Mouse (Mus musculus) activated CD4-positive, CD25-positive, alpha-beta regulatory T cell, adult 4 months (primary cell): ENCODE results near the gene Sytl3. TPM values are rescaled to one million over a fixed set of nuclear protein-coding genes. Genes with fewer than 3 reads are reported as not detected.
"Not testable (repeated sequence)": the region's sequence is repeated elsewhere in the genome, so short reads cannot be mapped to it uniquely, and the experiment has no call there.

ENCODE experiments used
- ATAC-seq: one replicate; pipeline ENCODE4 v1.8.0; 2017
- polyA plus RNA-seq, 2 experiments: library from polyadenylated mRNA; unstranded; fragments of 100-300 nt; shearing (Covaris generic); gene quantifications; one replicate each; pipeline ENCODE4 v1.2.1; 2017

Gene Sytl3
- polyA plus RNA-seq, 2 experiments from 2014 or later, result 2.9 to 6.2 TPM

- ATAC-seq, result not testable (repeated sequence)
Measured at GRCm38 (mm10) chr17:6695712-6696111, 36.8 kb downstream of the Sytl3 start.

GRCm38 (mm10) chr17:6696521-6696920 is 37.6 kb downstream of the Sytl3 start:
- not testable (repeated sequence) for ATAC-seq

- ATAC-seq, result peak; percentile 70
Measured at GRCm38 (mm10) chr17:6697224-6697775, 38.4 kb downstream of the Sytl3 start.

- ATAC-seq, result not testable (repeated sequence)
Measured at GRCm38 (mm10) chr17:6699502-6699901, 40.6 kb downstream of the Sytl3 start.

GRCm38 (mm10) chr17:6700077-6700476 is 41.2 kb downstream of the Sytl3 start:
- not testable (repeated sequence) for ATAC-seq

GRCm38 (mm10) chr17:6702625-6703221 is 43.8 kb downstream of the Sytl3 start:
- ATAC-seq, result not testable (repeated sequence)

- ATAC-seq, result not testable (repeated sequence)
Measured at GRCm38 (mm10) chr17:6703381-6704270, 44.7 kb downstream of the Sytl3 start.

- not testable (repeated sequence) for ATAC-seq
Measured at GRCm38 (mm10) chr17:6706448-6706847, 47.6 kb downstream of the Sytl3 start.

- ATAC-seq, result not testable (repeated sequence)
Measured at GRCm38 (mm10) chr17:6707422-6707821, 48.5 kb downstream of the Sytl3 start.

GRCm38 (mm10) chr17:6708194-6708593 is 49.3 kb downstream of the Sytl3 start:
- not testable (repeated sequence) for ATAC-seq

GRCm38 (mm10) chr17:6713483-6713882 is 54.6 kb downstream of the Sytl3 start:
- ATAC-seq, result not testable (repeated sequence)

- ATAC-seq, result not testable (repeated sequence)
Measured at GRCm38 (mm10) chr17:6713944-6714343, 55.1 kb downstream of the Sytl3 start.

- ATAC-seq, result no peak
Measured at GRCm38 (mm10) chr17:6727996-6728610, 69.2 kb downstream of the Sytl3 start.

GRCm38 (mm10) chr17:6729244-6729742 is 70.4 kb downstream of the Sytl3 start:
- ATAC-seq, result no peak

GRCm38 (mm10) chr17:6731132-6731531 is 72.2 kb downstream of the Sytl3 start:
- ATAC-seq, result no peak

- ATAC-seq, result no peak
Measured at GRCm38 (mm10) chr17:6731634-6732033, 72.7 kb downstream of the Sytl3 start.

GRCm38 (mm10) chr17:6732665-6733064 is 73.8 kb downstream of the Sytl3 start:
- no peak for ATAC-seq

GRCm38 (mm10) chr17:6733322-6733875 is 74.5 kb downstream of the Sytl3 start:
- ATAC-seq, result no peak

- ATAC-seq, result no peak
Measured at GRCm38 (mm10) chr17:6734746-6735441, 76.0 kb downstream of the Sytl3 start.

- no peak for ATAC-seq
Measured at GRCm38 (mm10) chr17:6736306-6737272, 77.7 kb downstream of the Sytl3 start.
